Mouse (Mus musculus) forebrain, postnatal 0 days (tissue): Measurements from ENCODE around the gene Rprd2. TPM values are rescaled to one million over a fixed set of nuclear protein-coding genes. Genes with fewer than 3 reads are reported as not detected.

ENCODE experiments used
- ATAC-seq: fragments of 200-750 bp; cut with Nextera tagmentation; 2 replicates; pipeline ENCODE4 v1.8.0; 2017; ENCODE audit warnings: mild to moderate bottlenecking, moderate library complexity
- DNase-seq: peaks from one replicate; pipeline ENCODE4 v3.0.0-alpha.2; 2015
- H3K27ac ChIP-seq: fragments of 300-500 bp; sonication (generic); 2 replicates; pipeline ENCODE4 v1.5.1; 2014; ENCODE audit warnings: low read depth, mild to moderate bottlenecking, antibody characterized with exemption, low read length, moderate library complexity, mixed read lengths
- H3K27me3 ChIP-seq: fragments of 300-500 bp; sonication (generic); 2 replicates; pipeline ENCODE4 v1.6.1; 2014; ENCODE audit warnings: mild to moderate bottlenecking, low read length, mixed read lengths; ENCODE audit not compliant: insufficient read depth
- H3K36me3 ChIP-seq: fragments of 300-500 bp; sonication (generic); 2 replicates; pipeline ENCODE4 v1.6.1; 2014; ENCODE audit warnings: mild to moderate bottlenecking, moderate library complexity; ENCODE audit not compliant: insufficient read depth
- H3K4me1 ChIP-seq: fragments of 300-500 bp; sonication (generic); 2 replicates; pipeline ENCODE4 v1.6.1; 2014; ENCODE audit warnings: antibody characterized with exemption; ENCODE audit not compliant: insufficient read depth
- H3K4me2 ChIP-seq: fragments of 300-500 bp; sonication (generic); 2 replicates; pipeline ENCODE4 v1.6.1; 2014; ENCODE audit warnings: low read depth, mild to moderate bottlenecking, moderate library complexity
- H3K4me3 ChIP-seq: fragments of 300-500 bp; sonication (generic); 2 replicates; pipeline ENCODE4 v1.5.1; 2014; ENCODE audit warnings: low read depth, low read length, mixed read lengths
- H3K9ac ChIP-seq: fragments of 300-500 bp; sonication (generic); 2 replicates; pipeline ENCODE4 v1.6.1; 2014; ENCODE audit warnings: mild to moderate bottlenecking
- H3K9me3 ChIP-seq: fragments of 300-500 bp; sonication (generic); 2 replicates; pipeline ENCODE4 v1.6.1; 2016; ENCODE audit warnings: low read length
- CTCF ChIP-seq: sonication (generic); IDR thresholded peaks from 2 replicates; pipeline ENCODE4 v1.5.1; 2016; ENCODE audit warnings: antibody characterized with exemption, control low read depth, low read depth
- WGBS: fragments of 180-500 bp; shearing (Covaris S2); extraction: QIAGEN DNeasy Blood & Tissue Kit; methylation state at CpG from one replicate; pipeline ENCODE4 v1.1.7; 2014; 5-methylcytosine and 5-hydroxymethylcytosine counted together
- polyA plus RNA-seq: library from polyadenylated mRNA; unstranded; fragments of >200 nt; fragmentation: Nextera tagmentation; extraction: Ambion mirVana; gene quantifications from 2 replicates; pipeline ENCODE4 v1.2.1, GENCODE M21; 2015
- total RNA-seq: library from RNA; depleted of rRNA; stranded (reverse); fragments of >200 nt; gene quantifications from 2 replicates; pipeline ENCODE4 v1.2.3, GENCODE M21; 2014

Rprd2 gene
- total and polyA plus RNA-seq, 2 experiments from 2014 or later = 21.0 to 43.7 TPM

- DNase-seq (no peak), ATAC-seq (no peak)
- Histone ChIP-seq H3K27ac (no peak overlapping the region), H3K9ac (no peak overlapping the region), H3K4me1 (no peaks in the 10 kb centered on the region), H3K9me3 (no peaks in the 10 kb centered on the region), H3K36me3 (peaks cover 65% of the 10 kb centered on the region), H3K27me3 (no peaks in the 10 kb centered on the region), H3K4me2 (no peak overlapping the region), H3K4me3 (no peak overlapping the region)
- WGBS = 85% methylated on average over 4 of the region's 4 CpGs
- TF ChIP-seq CTCF = no peak
These were observed 31.9 kb upstream of the Rprd2 start for GRCm38 (mm10) chr3:95850611-95851010.

GRCm38 (mm10) chr3:95842503-95843214 is 24.0 kb upstream of the Rprd2 start:
- Histone ChIP-seq H3K36me3 (peaks cover 74% of the 10 kb centered on the region), H3K4me2 (no peak overlapping the region), H3K9ac (no peak overlapping the region), H3K9me3 (no peaks in the 10 kb centered on the region), H3K27ac (no peak overlapping the region), H3K4me1 (no peaks in the 10 kb centered on the region), H3K27me3 (no peaks in the 10 kb centered on the region), H3K4me3 (no peak overlapping the region)
- TF ChIP-seq CTCF = no peak
- ATAC-seq (no peak), DNase-seq (no peak)
- WGBS = 84% methylated on average over 3 of the region's 3 CpGs

GRCm38 (mm10) chr3:95839250-95839649 is 20.6 kb upstream of the Rprd2 start:
- H3K36me3 ChIP-seq = peaks cover 57% of the 10 kb centered on the region
- no peak for DNase-seq
- ATAC-seq = no peak
- H3K4me1 ChIP-seq = no peaks in the 10 kb centered on the region
- H3K27me3 ChIP-seq = no peaks in the 10 kb centered on the region
- H3K4me2 ChIP-seq = no peak overlapping the region
- no peaks in the 10 kb centered on the region for H3K9me3 ChIP-seq
- no peak overlapping the region for H3K4me3 ChIP-seq
- no peak overlapping the region for H3K9ac ChIP-seq
- TF ChIP-seq CTCF = no peak
- no peak overlapping the region for H3K27ac ChIP-seq
- 97% methylated on average over 2 of the region's 2 CpGs for WGBS

GRCm38 (mm10) chr3:95829053-95829452 is 10.4 kb upstream of the Rprd2 start:
- H3K27me3 ChIP-seq = no peaks in the 10 kb centered on the region
- no peak for TF ChIP-seq CTCF
- DNase-seq (no peak), ATAC-seq (no peak)
- H3K4me2 ChIP-seq = no peak overlapping the region
- WGBS = 96% methylated on average over 4 of the region's 4 CpGs
- H3K27ac ChIP-seq = no peak overlapping the region
- no peak overlapping the region for H3K9ac ChIP-seq
- H3K4me3 ChIP-seq = no peak overlapping the region
- no peaks in the 10 kb centered on the region for H3K4me1 ChIP-seq
- peaks cover 44% of the 10 kb centered on the region for H3K36me3 ChIP-seq
- H3K9me3 ChIP-seq = no peaks in the 10 kb centered on the region

GRCm38 (mm10) chr3:95826275-95826674 is 7.6 kb upstream of the Rprd2 start:
- Histone ChIP-seq H3K4me2 (no peak overlapping the region), H3K4me3 (no peak overlapping the region), H3K27ac (no peak overlapping the region), H3K9me3 (no peaks in the 10 kb centered on the region), H3K9ac (no peak overlapping the region), H3K27me3 (no peaks in the 10 kb centered on the region), H3K4me1 (no peaks in the 10 kb centered on the region), H3K36me3 (peaks cover 22% of the 10 kb centered on the region)
- no peak for ATAC-seq
- no peak for DNase-seq
- TF ChIP-seq CTCF = no peak
- WGBS = 68% methylated on average over 2 of the region's 2 CpGs

- H3K4me1 ChIP-seq = peaks cover 27% of the 10 kb centered on the region; the same call in 1 of the 2 replicates
- TF ChIP-seq CTCF = peak; percentile 34; the same call in 1 of the 2 replicates
- peak; percentile 5; the same call in 1 of the 2 replicates for ATAC-seq
- H3K27ac ChIP-seq = peak overlapping the region; percentile 100
- H3K9me3 ChIP-seq = no peaks in the 10 kb centered on the region
- peak overlapping the region; percentile 57 for H3K9ac ChIP-seq
- 31% methylated on average over 10 of the region's 10 CpGs for WGBS
- H3K36me3 ChIP-seq = no peaks in the 10 kb centered on the region
- no peaks in the 10 kb centered on the region for H3K27me3 ChIP-seq
- peak overlapping the region; percentile 46 for H3K4me2 ChIP-seq
- H3K4me3 ChIP-seq = peak overlapping the region; percentile 53
- peak; percentile 36 for DNase-seq
These were observed 1.7 kb upstream of the Rprd2 start for GRCm38 (mm10) chr3:95820046-95821010.
